8 mouse cellular contexts compared by ENCODE assay signal in the genomic region with DNA sequence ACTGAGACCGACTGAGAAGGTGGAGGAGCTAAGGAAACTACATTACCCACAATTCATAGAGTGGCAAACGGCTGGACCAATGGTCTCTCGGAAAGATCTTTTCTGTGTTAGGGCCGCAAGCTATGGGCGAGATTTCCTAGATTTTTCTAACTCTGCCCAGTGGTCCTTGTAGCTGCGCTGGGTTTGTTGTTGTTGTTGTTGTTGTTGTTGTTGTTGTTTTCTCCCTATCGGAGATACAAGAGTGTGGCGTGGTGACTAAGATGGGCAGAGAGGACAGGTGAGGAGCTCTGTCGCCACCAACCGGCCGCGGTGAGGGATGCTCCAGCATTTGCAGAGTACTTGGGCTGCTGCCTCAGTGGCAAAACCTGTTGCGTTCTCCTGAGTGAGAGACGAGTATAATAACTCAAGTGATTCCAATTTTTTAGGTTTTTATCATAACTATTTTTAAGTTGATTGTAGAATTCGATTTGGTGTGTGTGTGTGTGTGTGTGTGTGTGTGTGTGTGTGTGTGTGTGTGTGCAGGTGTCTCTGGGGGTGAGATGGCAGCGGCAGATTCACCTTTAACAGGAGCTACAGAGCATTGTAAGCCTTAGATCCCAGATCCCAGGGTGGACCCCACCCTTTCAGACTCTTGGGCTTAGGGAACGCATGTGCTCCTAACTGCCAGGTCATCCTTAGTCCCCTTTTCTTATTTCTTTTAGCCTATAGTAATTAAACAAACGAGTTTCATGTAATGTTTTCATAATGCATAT. TPM values are rescaled to one million over a fixed set of nuclear protein-coding genes. Genes with fewer than 3 reads are reported as not detected.
DNase-seq lines count a peak whose midpoint lies in the region; ATAC-seq and TF ChIP-seq lines count a peak whose summit lies in the region.

No protein-coding gene starts in this region.

- peak overlapping the region; percentile 41 for H3K4me2 ChIP-seq in embryonic facial prominence, embryonic 15.5 days (replicated peaks)
- H3K4me2 ChIP-seq in heart, embryonic 11.5 days: peak overlapping the region; percentile 60
- H3K4me2 ChIP-seq in kidney, embryonic 16.5 days (replicated peaks; ENCODE audit: low read depth, low read length): peak overlapping the region; percentile 52

- DNase-seq in A20 (ENCODE audit: low read depth, low spot score): peak; percentile 87
- DNase-seq in adrenal gland, postnatal 36 days: peak; percentile 74 to 84
- DNase-seq in liver, adult 2 months (ENCODE audit: extremely low read depth, low read depth, low spot score): peak; percentile 66
- peak; percentile 49 to 60 for DNase-seq in spleen, postnatal 36 days (ENCODE audit: low spot score in 2 of 2)

- TF ChIP-seq POLR2A in liver, adult 2 months (IDR thresholded peaks at IDR 0.05; ENCODE audit: extremely low read depth, insufficient read depth, low read length): no peak

- 10% methylated on average over 18 of the region's 18 CpGs for WGBS in embryonic facial prominence, embryonic 15.5 days
- 13% methylated on average over 18 of the region's 18 CpGs for WGBS in heart, embryonic 11.5 days (ENCODE audit: insufficient replicate concordance)
- WGBS in kidney, embryonic 16.5 days: 13% methylated on average over 18 of the region's 18 CpGs
- 9% methylated on average over 18 of the region's 18 CpGs for WGBS in liver, adult 2 months

- H3K27me3 ChIP-seq in embryonic facial prominence, embryonic 15.5 days: no peaks in the 10 kb centered on the region
- H3K27me3 ChIP-seq in heart, embryonic 11.5 days (ENCODE audit: control insufficient read depth, insufficient read depth, low read length): no peaks in the 10 kb centered on the region
- no peaks in the 10 kb centered on the region for H3K27me3 ChIP-seq in kidney, embryonic 16.5 days (ENCODE audit: insufficient read depth, low read length)
- H3K27me3 ChIP-seq in liver, adult 2 months (ENCODE audit: control insufficient read depth, insufficient read depth, low read length): no peaks in the 10 kb centered on the region

- H3K9me3 ChIP-seq in embryonic facial prominence, embryonic 15.5 days (replicated peaks): no peaks in the 10 kb centered on the region
- no peaks in the 10 kb centered on the region for H3K9me3 ChIP-seq in heart, embryonic 11.5 days (replicated peaks; ENCODE audit: control insufficient read depth, low read length)
- no peaks in the 10 kb centered on the region for H3K9me3 ChIP-seq in kidney, embryonic 16.5 days (ENCODE audit: low read length)

- peak; percentile 69; the same call in 1 of the 2 replicates for ATAC-seq in embryonic facial prominence, embryonic 15.5 days (ENCODE audit: insufficient number of reproducible peaks, low FRiP score, low TSS enrichment, low read depth)
- ATAC-seq in heart, embryonic 11.5 days (replicated peaks; ENCODE audit: insufficient number of reproducible peaks, low FRiP score, low TSS enrichment): peak; percentile 86
- peak; percentile 96 for ATAC-seq in kidney, embryonic 16.5 days (ENCODE audit: low FRiP score, low TSS enrichment)
- peak; percentile 91 for ATAC-seq in monocyte, adult 5-6 weeks (replicated peaks; ENCODE audit: insufficient number of reproducible peaks, low FRiP score, low TSS enrichment, poor library complexity, severe bottlenecking)

- H3K4me3 ChIP-seq in embryonic facial prominence, embryonic 15.5 days (replicated peaks): peak overlapping the region; percentile 60
- peak overlapping the region; percentile 56 for H3K4me3 ChIP-seq in heart, embryonic 11.5 days (ENCODE audit: low read depth, low read length)
- peak overlapping the region; percentile 70 for H3K4me3 ChIP-seq in kidney, embryonic 16.5 days (ENCODE audit: low read length)
- H3K4me3 ChIP-seq in liver, adult 2 months (ENCODE audit: insufficient read depth, low read depth, low read length): peak overlapping the region; percentile 71

- no peak overlapping the region for H3K27ac ChIP-seq in embryonic facial prominence, embryonic 15.5 days (replicated peaks)
- no peak overlapping the region for H3K27ac ChIP-seq in heart, embryonic 11.5 days (ENCODE audit: low read depth, low read length)
- no peak overlapping the region for H3K27ac ChIP-seq in kidney, embryonic 16.5 days (ENCODE audit: low read length)
- H3K27ac ChIP-seq in liver, adult 2 months (replicated peaks; ENCODE audit: insufficient read depth, low read depth, low read length): no peak overlapping the region

- H3K9ac ChIP-seq in embryonic facial prominence, embryonic 15.5 days: no peak overlapping the region
- no peak overlapping the region for H3K9ac ChIP-seq in heart, embryonic 11.5 days (ENCODE audit: low read depth, low read length)
- H3K9ac ChIP-seq in kidney, embryonic 16.5 days (replicated peaks; ENCODE audit: low read length): peak overlapping the region; percentile 59
- H3K9ac ChIP-seq in liver, adult 2 months (ENCODE audit: low read depth, low read length): no peak overlapping the region

- TF ChIP-seq CTCF in liver, adult 2 months (IDR thresholded peaks at IDR 0.05; ENCODE audit: low read depth, low read length): peak; percentile 95

- H3K4me1 ChIP-seq in embryonic facial prominence, embryonic 15.5 days: no peaks in the 10 kb centered on the region
- H3K4me1 ChIP-seq in heart, embryonic 11.5 days (ENCODE audit: control insufficient read depth, insufficient read depth, low read length): no peaks in the 10 kb centered on the region
- no peaks in the 10 kb centered on the region for H3K4me1 ChIP-seq in kidney, embryonic 16.5 days (ENCODE audit: insufficient read depth, low read length)
- H3K4me1 ChIP-seq in liver, adult 2 months (ENCODE audit: control insufficient read depth, insufficient read depth, low read length): peaks cover 5% of the 10 kb centered on the region; the same call in 1 of the 2 replicates

- H3K79me2 ChIP-seq in liver, adult 2 months (ENCODE audit: control insufficient read depth, insufficient read depth, low read length): no peaks in the 10 kb centered on the region

- H3K36me3 ChIP-seq in embryonic facial prominence, embryonic 15.5 days: no peaks in the 10 kb centered on the region
- H3K36me3 ChIP-seq in heart, embryonic 11.5 days (ENCODE audit: control insufficient read depth, insufficient read depth, low read length): no peaks in the 10 kb centered on the region
- no peaks in the 10 kb centered on the region for H3K36me3 ChIP-seq in kidney, embryonic 16.5 days (ENCODE audit: insufficient read depth, low read length)
- no peaks in the 10 kb centered on the region for H3K36me3 ChIP-seq in liver, adult 2 months (ENCODE audit: control insufficient read depth, insufficient read depth, low read length)

RNA-seq across cellular contexts. Expression of a gene that starts 17.2 kb away (rescaled TPM):
- 1 to 10 TPM; 1.7 to 1.8 TPM for total RNA-seq in adrenal gland, postnatal 36 days (2021)
- 2.3 and 3.0 TPM in 2 replicates for polyA plus RNA-seq in embryonic facial prominence, embryonic 15.5 days (2015; fragmentation: Nextera tagmentation; extraction: Ambion mirVana)
- polyA plus RNA-seq in heart, embryonic 11.5 days (2014; fragmentation: Nextera tagmentation; extraction: Ambion mirVana): 1.5 and 2.0 TPM in 2 replicates
- 2.3 and 3.0 TPM in 2 replicates for polyA plus RNA-seq in kidney, embryonic 16.5 days (2015; fragmentation: Nextera tagmentation; extraction: Ambion mirVana)
- 0.92 and 1.1 TPM in 2 replicates for total RNA-seq in liver, adult 2 months (2014; rRNA removed)
- polyA plus RNA-seq in liver, adult 2 months (2012; rRNA removed): 0.29 and 0.32 TPM in 2 replicates
- total RNA-seq in monocyte, adult 5-6 weeks (2017): 0.48 to 3.2 TPM (median 2.3 TPM) in 3 replicates

RNA-seq across cellular contexts. Expression of a gene that starts 21.4 kb away (rescaled TPM):
- total RNA-seq in adrenal gland, postnatal 36 days (2021): 1 to 10 TPM; 3.9 to 4.5 TPM
- 10.1 and 10.3 TPM in 2 replicates for polyA plus RNA-seq in embryonic facial prominence, embryonic 15.5 days (2015; fragmentation: Nextera tagmentation; extraction: Ambion mirVana)
- polyA plus RNA-seq in heart, embryonic 11.5 days (2014; fragmentation: Nextera tagmentation; extraction: Ambion mirVana): 4.6 TPM in 2 replicates
- 8.5 and 8.8 TPM in 2 replicates for polyA plus RNA-seq in kidney, embryonic 16.5 days (2015; fragmentation: Nextera tagmentation; extraction: Ambion mirVana)
- 1.2 and 1.8 TPM in 2 replicates for total RNA-seq in liver, adult 2 months (2014; rRNA removed)
- polyA plus RNA-seq in liver, adult 2 months (2012; rRNA removed): 0.55 TPM in 2 replicates
- 1.0 to 3.7 TPM (median 2.5 TPM) in 3 replicates for total RNA-seq in monocyte, adult 5-6 weeks (2017)

RNA-seq across cellular contexts. Expression of a gene that starts 51.8 kb away (rescaled TPM):
- under 1 TPM; 0.36 to 0.63 TPM for total RNA-seq in adrenal gland, postnatal 36 days (2021)
- polyA plus RNA-seq in embryonic facial prominence, embryonic 15.5 days (2015; fragmentation: Nextera tagmentation; extraction: Ambion mirVana): 1.9 and 2.3 TPM in 2 replicates
- 0.61 and 0.67 TPM in 2 replicates for polyA plus RNA-seq in heart, embryonic 11.5 days (2014; fragmentation: Nextera tagmentation; extraction: Ambion mirVana)
- polyA plus RNA-seq in kidney, embryonic 16.5 days (2015; fragmentation: Nextera tagmentation; extraction: Ambion mirVana): 2.0 and 2.7 TPM in 2 replicates
- 0.18 and 0.54 TPM in 2 replicates for total RNA-seq in liver, adult 2 months (2014; rRNA removed)
- 0.04 and 0.09 TPM in 2 replicates for polyA plus RNA-seq in liver, adult 2 months (2012; rRNA removed)
- 0.86 to 3.9 TPM (median 1.6 TPM) in 3 replicates for total RNA-seq in monocyte, adult 5-6 weeks (2017)

RNA-seq across cellular contexts. Expression of a gene that starts 58.8 kb away (rescaled TPM):
- total RNA-seq in adrenal gland, postnatal 36 days (2021): under 1 TPM; 0.26 to 0.43 TPM
- polyA plus RNA-seq in embryonic facial prominence, embryonic 15.5 days (2015; fragmentation: Nextera tagmentation; extraction: Ambion mirVana): 1.1 and 1.2 TPM in 2 replicates
- 0.17 TPM in 1 of 2 replicates, not detected in the other for polyA plus RNA-seq in heart, embryonic 11.5 days (2014; fragmentation: Nextera tagmentation; extraction: Ambion mirVana)
- 0.37 and 0.84 TPM in 2 replicates for polyA plus RNA-seq in kidney, embryonic 16.5 days (2015; fragmentation: Nextera tagmentation; extraction: Ambion mirVana)
- total RNA-seq in liver, adult 2 months (2014; rRNA removed): 1.1 and 1.4 TPM in 2 replicates
- polyA plus RNA-seq in liver, adult 2 months (2012; rRNA removed): 0.33 TPM in 1 of 2 replicates, not detected in the other
- total RNA-seq in monocyte, adult 5-6 weeks (2017): 1.6 TPM in 1 of 3 replicates, not detected in the others
